Comparison of ENCODE assay signal across 1 mouse cellular context in the genomic region with DNA sequence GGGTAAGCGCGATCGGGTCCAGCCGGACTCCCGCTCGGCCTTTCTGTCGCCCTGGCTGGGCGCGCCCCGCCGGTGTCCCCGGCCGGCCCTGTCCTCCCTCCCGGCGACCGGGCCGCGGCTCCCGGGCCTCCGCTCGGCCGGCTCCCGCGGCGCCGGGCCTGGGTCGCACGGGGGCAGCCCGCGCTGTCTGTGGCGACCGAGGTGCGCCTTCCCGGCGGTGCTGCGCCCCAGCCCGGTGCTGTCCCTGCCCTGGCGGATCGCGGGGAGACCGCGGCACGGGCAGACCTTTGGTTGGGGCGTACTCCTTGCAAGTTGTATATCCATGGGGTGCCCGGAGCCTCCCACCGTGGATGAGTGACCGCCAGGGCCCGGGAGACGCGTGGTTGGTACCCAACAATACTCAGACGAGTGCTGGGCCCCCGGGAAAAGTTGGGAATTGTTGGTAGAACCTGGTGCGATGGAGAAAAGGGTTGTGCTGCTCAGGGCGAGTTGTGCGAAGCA.
TF ChIP-seq lines count a peak whose summit lies in the region.

No protein-coding gene starts in this region.

TF ChIP-seq in MEL, 35 proteins besides CTCF, POLR2A, EP300 and RAD21:
- TF ChIP-seq HCFC1 (IDR thresholded peaks at IDR 0.05; ENCODE audit: low read depth, low read length) (peak; percentile 4; the same call in 1 of the 2 replicates), USF2 (IDR thresholded peaks at IDR 0.05; ENCODE audit: borderline replicate concordance in 1 of 2, insufficient read depth in 1 of 2, low read depth in 1 of 2, low read length in 2 of 2) (no peak), MAX (IDR thresholded peaks at IDR 0.05; ENCODE audit: low read length) (no peak)
